Mouse (Mus musculus): Measurements from ENCODE around the gene Spic. TPM values are rescaled to one million over a fixed set of nuclear protein-coding genes. Genes with fewer than 3 reads are reported as not detected.

Gene Spic
- not detected in 2 replicates for polyA plus RNA-seq (2014; fragmentation: Nextera tagmentation; extraction: Ambion mirVana)

GRCm38 (mm10) chr10:88684925-88685324 is at the start of gene Spic:
Spic (minus strand) TSS chr10:88685015.
- Histone ChIP-seq H3K4me2 (ENCODE audit: low read depth, severe bottlenecking) (no peak within 1 kb of the TSS), H3K9me3 (ENCODE audit: control insufficient read depth, low read length) (no peaks in the 10 kb centered on the region), H3K4me3 (ENCODE audit: low read depth, low read length) (no peak within 1 kb of the TSS), H3K27ac (replicated peaks; ENCODE audit: low read depth, low read length) (no peak within 1 kb of the TSS), H3K9ac (ENCODE audit: low read length) (no peak within 1 kb of the TSS), H3K4me1 (ENCODE audit: control insufficient read depth, insufficient read depth, low read length) (no peaks in the 10 kb centered on the region), H3K27me3 (ENCODE audit: control insufficient read depth, insufficient read depth, low read length) (no peaks in the 10 kb centered on the region), H3K36me3 (ENCODE audit: control insufficient read depth, insufficient read depth, low read length) (no peaks in the 10 kb centered on the region)
- 75% methylated on average over 5 of the region's 5 CpGs for WGBS
- DNase-seq (ENCODE audit: low spot score), result no peak
- ATAC-seq (ENCODE audit: insufficient number of reproducible peaks, low FRiP score, low TSS enrichment, low read depth), result no peak

- Histone ChIP-seq H3K27ac (replicated peaks; ENCODE audit: low read depth, low read length) (no peak overlapping the region), H3K4me3 (ENCODE audit: low read depth, low read length) (peak overlapping the region; percentile 100), H3K9me3 (ENCODE audit: control insufficient read depth, low read length) (no peaks in the 10 kb centered on the region), H3K9ac (ENCODE audit: low read length) (peak overlapping the region; percentile 95; the same call in 1 of the 2 replicates), H3K27me3 (ENCODE audit: control insufficient read depth, insufficient read depth, low read length) (no peaks in the 10 kb centered on the region), H3K4me2 (ENCODE audit: low read depth, severe bottlenecking) (peak overlapping the region; percentile 78), H3K36me3 (ENCODE audit: control insufficient read depth, insufficient read depth, low read length) (no peaks in the 10 kb centered on the region), H3K4me1 (ENCODE audit: control insufficient read depth, insufficient read depth, low read length) (peaks cover 4% of the 10 kb centered on the region)
- WGBS, result 13% methylated on average over 6 of the region's 6 CpGs
- no peak for DNase-seq (ENCODE audit: low spot score)
- no peak for ATAC-seq (ENCODE audit: insufficient number of reproducible peaks, low FRiP score, low TSS enrichment, low read depth)
These were observed 47.5 kb upstream of the Spic start for GRCm38 (mm10) chr10:88732309-88732622.

GRCm38 (mm10) chr10:88731496-88732308 is 46.9 kb upstream of the Spic start:
- DNase-seq (ENCODE audit: low spot score) (no peak), ATAC-seq (ENCODE audit: insufficient number of reproducible peaks, low FRiP score, low TSS enrichment, low read depth) (peak; percentile 7; the same call in 1 of the 2 replicates)
- H3K4me1 ChIP-seq (ENCODE audit: control insufficient read depth, insufficient read depth, low read length), result peaks cover 4% of the 10 kb centered on the region
- H3K9me3 ChIP-seq (ENCODE audit: control insufficient read depth, low read length), result no peaks in the 10 kb centered on the region
- no peak overlapping the region; the same call in 1 of the 2 replicates for H3K27ac ChIP-seq (replicated peaks; ENCODE audit: low read depth, low read length)
- H3K4me2 ChIP-seq (ENCODE audit: low read depth, severe bottlenecking), result peak overlapping the region; percentile 78
- peak overlapping the region; percentile 95 for H3K9ac ChIP-seq (ENCODE audit: low read length)
- 2% methylated on average over 60 of the region's 61 CpGs for WGBS
- no peaks in the 10 kb centered on the region for H3K36me3 ChIP-seq (ENCODE audit: control insufficient read depth, insufficient read depth, low read length)
- H3K27me3 ChIP-seq (ENCODE audit: control insufficient read depth, insufficient read depth, low read length), result no peaks in the 10 kb centered on the region
- H3K4me3 ChIP-seq (ENCODE audit: low read depth, low read length), result peak overlapping the region; percentile 100

- Histone ChIP-seq H3K36me3 (ENCODE audit: control insufficient read depth, insufficient read depth, low read length) (no peaks in the 10 kb centered on the region), H3K9me3 (ENCODE audit: control insufficient read depth, low read length) (no peaks in the 10 kb centered on the region), H3K4me3 (ENCODE audit: low read depth, low read length) (peak within 1 kb of the TSS; percentile 100), H3K27me3 (ENCODE audit: control insufficient read depth, insufficient read depth, low read length) (no peaks in the 10 kb centered on the region), H3K9ac (ENCODE audit: low read length) (peak within 1 kb of the TSS; percentile 95), H3K4me2 (ENCODE audit: low read depth, severe bottlenecking) (peak within 1 kb of the TSS; percentile 78), H3K4me1 (ENCODE audit: control insufficient read depth, insufficient read depth, low read length) (peaks cover 4% of the 10 kb centered on the region), H3K27ac (replicated peaks; ENCODE audit: low read depth, low read length) (peak within 1 kb of the TSS; percentile 50; the same call in 1 of the 2 replicates)
- peak; percentile 91 for DNase-seq (ENCODE audit: low spot score)
- WGBS, result under 1% methylated on average over 65 of the region's 65 CpGs
- peak; percentile 94 for ATAC-seq (ENCODE audit: insufficient number of reproducible peaks, low FRiP score, low TSS enrichment, low read depth)
These were observed 46.0 kb upstream of the Spic start, which contains the start of gene Arl1 for GRCm38 (mm10) chr10:88730571-88731495. Arl1 (plus strand) TSS chr10:88730858.

- peaks cover 4% of the 10 kb centered on the region for H3K4me1 ChIP-seq (ENCODE audit: control insufficient read depth, insufficient read depth, low read length)
- no peak for ATAC-seq (ENCODE audit: insufficient number of reproducible peaks, low FRiP score, low TSS enrichment, low read depth)
- DNase-seq (ENCODE audit: low spot score), result no peak
- H3K9me3 ChIP-seq (ENCODE audit: control insufficient read depth, low read length), result no peaks in the 10 kb centered on the region
- H3K4me3 ChIP-seq (ENCODE audit: low read depth, low read length), result no peak overlapping the region
- H3K9ac ChIP-seq (ENCODE audit: low read length), result no peak overlapping the region
- H3K36me3 ChIP-seq (ENCODE audit: control insufficient read depth, insufficient read depth, low read length), result no peaks in the 10 kb centered on the region
- H3K27ac ChIP-seq (replicated peaks; ENCODE audit: low read depth, low read length), result no peak overlapping the region
- 77% methylated on average over 8 of the region's 8 CpGs for WGBS
- H3K4me2 ChIP-seq (ENCODE audit: low read depth, severe bottlenecking), result no peak overlapping the region
- H3K27me3 ChIP-seq (ENCODE audit: control insufficient read depth, insufficient read depth, low read length), result no peaks in the 10 kb centered on the region
These were observed 43.4 kb upstream of the Spic start for GRCm38 (mm10) chr10:88728166-88728565.

- ATAC-seq (ENCODE audit: insufficient number of reproducible peaks, low FRiP score, low TSS enrichment, low read depth), result no peak
- 70% methylated on average over 1 of the region's 1 CpGs for WGBS
- Histone ChIP-seq H3K9me3 (ENCODE audit: control insufficient read depth, low read length) (no peaks in the 10 kb centered on the region), H3K4me2 (ENCODE audit: low read depth, severe bottlenecking) (no peak overlapping the region), H3K9ac (ENCODE audit: low read length) (no peak overlapping the region), H3K27ac (replicated peaks; ENCODE audit: low read depth, low read length) (no peak overlapping the region), H3K4me1 (ENCODE audit: control insufficient read depth, insufficient read depth, low read length) (peaks cover under 1% of the 10 kb centered on the region), H3K4me3 (ENCODE audit: low read depth, low read length) (no peak overlapping the region), H3K27me3 (ENCODE audit: control insufficient read depth, insufficient read depth, low read length) (no peaks in the 10 kb centered on the region), H3K36me3 (ENCODE audit: control insufficient read depth, insufficient read depth, low read length) (no peaks in the 10 kb centered on the region)
- DNase-seq (ENCODE audit: low spot score), result peak; percentile 63
These were observed 42.3 kb upstream of the Spic start for GRCm38 (mm10) chr10:88727128-88727527.

GRCm38 (mm10) chr10:88725343-88725742 is 40.5 kb upstream of the Spic start:
- no peak for ATAC-seq (ENCODE audit: insufficient number of reproducible peaks, low FRiP score, low TSS enrichment, low read depth)
- peak; percentile 26 for DNase-seq (ENCODE audit: low spot score)

GRCm38 (mm10) chr10:88719618-88720017 is 34.8 kb upstream of the Spic start:
- no peak for DNase-seq (ENCODE audit: low spot score)
- Histone ChIP-seq H3K4me2 (ENCODE audit: low read depth, severe bottlenecking) (no peak overlapping the region), H3K27me3 (ENCODE audit: control insufficient read depth, insufficient read depth, low read length) (no peaks in the 10 kb centered on the region), H3K4me1 (ENCODE audit: control insufficient read depth, insufficient read depth, low read length) (0 out of 2 replicates have a peak, but pooled peaks cover 2% of the 10 kb centered on the region), H3K9me3 (ENCODE audit: control insufficient read depth, low read length) (no peaks in the 10 kb centered on the region), H3K36me3 (ENCODE audit: control insufficient read depth, insufficient read depth, low read length) (no peaks in the 10 kb centered on the region), H3K9ac (ENCODE audit: low read length) (no peak overlapping the region), H3K27ac (replicated peaks; ENCODE audit: low read depth, low read length) (no peak overlapping the region), H3K4me3 (ENCODE audit: low read depth, low read length) (no peak overlapping the region)
- ATAC-seq (ENCODE audit: insufficient number of reproducible peaks, low FRiP score, low TSS enrichment, low read depth), result no peak
- 78% methylated on average over 1 of the region's 1 CpGs for WGBS

More at GRCm38 (mm10) chr10:88725343-88725742, 40.5 kb upstream of the Spic start:
- no peaks in the 10 kb centered on the region for H3K36me3 ChIP-seq (ENCODE audit: control insufficient read depth, insufficient read depth, low read length)
- H3K27ac ChIP-seq (replicated peaks; ENCODE audit: low read depth, low read length), result no peak overlapping the region
- H3K4me1 ChIP-seq (ENCODE audit: control insufficient read depth, insufficient read depth, low read length), result no peaks in the 10 kb centered on the region
- H3K9me3 ChIP-seq (ENCODE audit: control insufficient read depth, low read length), result no peaks in the 10 kb centered on the region
- H3K27me3 ChIP-seq (ENCODE audit: control insufficient read depth, insufficient read depth, low read length), result no peaks in the 10 kb centered on the region
- no peak overlapping the region for H3K9ac ChIP-seq (ENCODE audit: low read length)
- no peak overlapping the region for H3K4me2 ChIP-seq (ENCODE audit: low read depth, severe bottlenecking)
- WGBS, result 52% methylated on average over 2 of the region's 2 CpGs
- no peak overlapping the region for H3K4me3 ChIP-seq (ENCODE audit: low read depth, low read length)

Data from limb, embryonic 11.5 days (tissue).